Mouse (Mus musculus) heart, embryonic 11.5 days (tissue): ENCODE measurements at regions not wholly inside any gene's neighbourhood (a gene's known extent, or its start where the extent isn't known, plus 50 kb on each side); places are given as distances from the start of the nearest gene placed in this dataset.

Experiments used
- ATAC-seq: fragments of 200-750 bp; cut with Nextera tagmentation; replicated peaks from 2 replicates; pipeline ENCODE4 v1.8.0; 2017; ENCODE audit warnings: moderate library complexity; ENCODE audit not compliant: insufficient number of reproducible peaks, low FRiP score, low TSS enrichment
- H3K27ac ChIP-seq: fragments of 300-500 bp; sonication (generic); 2 replicates; pipeline ENCODE4 v1.5.1; 2014; ENCODE audit warnings: mild to moderate bottlenecking, low read depth, low read length
- H3K27me3 ChIP-seq: fragments of 300-500 bp; sonication (generic); 2 replicates; pipeline ENCODE4 v1.6.1; 2014; ENCODE audit warnings: mild to moderate bottlenecking, low read length, mixed read lengths; ENCODE audit not compliant: control insufficient read depth, insufficient read depth
- H3K36me3 ChIP-seq: fragments of 300-500 bp; sonication (generic); 2 replicates; pipeline ENCODE4 v1.6.1; 2014; ENCODE audit warnings: mild to moderate bottlenecking, low read length, moderate library complexity, mixed read lengths; ENCODE audit not compliant: control insufficient read depth, insufficient read depth
- H3K4me1 ChIP-seq: fragments of 300-500 bp; sonication (generic); 2 replicates; pipeline ENCODE4 v1.6.1; 2014; ENCODE audit warnings: low read length; ENCODE audit not compliant: control insufficient read depth, insufficient read depth
- H3K4me2 ChIP-seq: fragments of 300-500 bp; sonication (generic); 2 replicates; pipeline ENCODE4 v1.6.1; 2014; ENCODE audit warnings: mild to moderate bottlenecking, moderate library complexity
- H3K4me3 ChIP-seq: fragments of 300-500 bp; sonication (generic); 2 replicates; pipeline ENCODE4 v1.5.1; 2014; ENCODE audit warnings: low read depth, low read length
- H3K9ac ChIP-seq: fragments of 300-500 bp; sonication (generic); 2 replicates; pipeline ENCODE4 v1.6.1; 2014; ENCODE audit warnings: mild to moderate bottlenecking, low read depth, low read length, moderate library complexity
- H3K9me3 ChIP-seq: fragments of 300-500 bp; sonication (generic); replicated peaks from 2 replicates; pipeline ENCODE4 v1.6.1; 2016; ENCODE audit warnings: low read length; ENCODE audit not compliant: control insufficient read depth
- WGBS: fragments of 180-500 bp; shearing (Covaris S2); extraction: QIAGEN DNeasy Blood & Tissue Kit; methylation state at CpG from one replicate; pipeline ENCODE4 v1.1.7; 2014; ENCODE audit not compliant: insufficient replicate concordance; 5-methylcytosine and 5-hydroxymethylcytosine counted together

DNA sequence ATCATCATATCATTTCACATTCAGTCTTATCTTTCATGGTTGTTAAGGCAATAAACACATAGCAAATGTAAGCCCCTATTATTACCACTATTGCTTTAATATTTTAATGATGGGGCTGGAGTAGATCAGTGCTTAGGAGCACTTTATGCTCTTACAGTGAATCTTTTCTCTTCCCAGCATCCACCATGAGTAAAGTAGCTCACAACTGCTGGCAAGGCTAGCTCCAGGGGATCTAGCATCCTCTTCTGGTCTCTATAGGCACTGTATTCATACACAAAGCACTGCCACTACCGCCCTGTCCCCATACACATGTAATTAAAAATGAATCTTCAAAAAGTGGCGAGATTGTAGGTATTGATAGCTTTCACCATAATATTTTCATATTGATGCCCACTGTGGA lies 159.6 kb upstream of the Gorab start:
- 78% methylated on average over 2 of the region's 2 CpGs for WGBS
- H3K9me3 ChIP-seq, result no peaks in the 10 kb centered on the region
- ATAC-seq, result no peak
- no peak overlapping the region for H3K9ac ChIP-seq
- H3K27me3 ChIP-seq, result no peaks in the 10 kb centered on the region
- no peak overlapping the region for H3K4me2 ChIP-seq
- H3K4me1 ChIP-seq, result no peaks in the 10 kb centered on the region
- no peak overlapping the region for H3K4me3 ChIP-seq
- no peaks in the 10 kb centered on the region for H3K36me3 ChIP-seq
- no peak overlapping the region for H3K27ac ChIP-seq

DNA sequence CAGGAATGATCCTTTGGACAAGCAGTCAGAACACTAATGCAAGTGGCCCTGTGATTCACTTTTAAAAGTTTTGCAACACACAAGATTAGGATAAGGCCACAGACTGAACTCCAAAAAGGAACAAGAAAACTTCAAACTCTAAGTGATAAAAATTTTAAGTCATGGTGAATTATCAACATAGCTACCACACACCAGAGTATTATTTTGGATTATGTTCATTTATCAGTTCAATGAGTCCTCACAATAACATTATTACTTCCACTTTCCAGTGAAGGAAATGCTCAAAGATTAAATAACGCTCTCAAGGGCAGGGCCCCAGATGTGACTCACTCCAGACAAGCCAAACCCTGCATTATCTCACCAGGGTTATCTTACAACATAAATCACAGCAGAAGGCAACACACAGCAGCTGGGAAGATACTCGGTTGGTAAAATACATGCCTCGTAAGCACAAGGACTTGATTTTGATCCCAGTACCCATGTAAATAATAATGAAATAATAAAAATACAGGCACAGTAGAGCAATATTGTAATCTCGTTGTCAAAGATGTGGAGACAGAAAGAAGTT lies 158.8 kb upstream of the Gorab start:
- WGBS, result 25% methylated on average over 4 of the region's 4 CpGs
- no peak for ATAC-seq
- no peak overlapping the region for H3K27ac ChIP-seq

DNA sequence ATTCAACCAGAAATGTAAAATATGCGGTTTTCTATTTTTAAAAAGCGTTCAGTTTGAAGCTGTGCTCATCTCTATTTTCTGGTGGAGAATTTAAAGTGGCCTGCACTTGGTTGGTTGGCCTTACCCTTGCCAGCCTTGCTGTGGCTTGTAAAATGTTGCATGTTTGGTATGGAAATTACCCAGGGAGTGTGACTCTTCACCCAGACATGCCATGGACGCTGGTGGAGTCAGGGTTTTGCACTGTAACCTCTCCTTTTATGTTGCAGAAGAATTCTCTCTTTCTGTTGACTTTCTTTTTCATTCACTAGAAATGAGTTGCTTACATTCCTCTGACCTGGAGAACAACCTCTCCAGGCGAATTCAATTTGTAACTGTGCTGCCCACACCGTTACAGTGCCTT lies 157.5 kb upstream of the Gorab start:
- no peak for ATAC-seq
- Histone ChIP-seq H3K27me3 (no peaks in the 10 kb centered on the region), H3K4me3 (no peak overlapping the region), H3K9me3 (no peaks in the 10 kb centered on the region), H3K4me1 (no peaks in the 10 kb centered on the region), H3K36me3 (no peaks in the 10 kb centered on the region), H3K27ac (no peak overlapping the region), H3K9ac (no peak overlapping the region), H3K4me2 (no peak overlapping the region)
- WGBS, result 65% methylated on average over 5 of the region's 5 CpGs

More for the DNA sequence above, 158.8 kb upstream of the Gorab start:
- no peak overlapping the region for H3K4me2 ChIP-seq
- H3K27me3 ChIP-seq, result no peaks in the 10 kb centered on the region
- no peak overlapping the region for H3K4me3 ChIP-seq
- no peaks in the 10 kb centered on the region for H3K9me3 ChIP-seq
- no peaks in the 10 kb centered on the region for H3K36me3 ChIP-seq
- no peaks in the 10 kb centered on the region for H3K4me1 ChIP-seq
- no peak overlapping the region for H3K9ac ChIP-seq

DNA sequence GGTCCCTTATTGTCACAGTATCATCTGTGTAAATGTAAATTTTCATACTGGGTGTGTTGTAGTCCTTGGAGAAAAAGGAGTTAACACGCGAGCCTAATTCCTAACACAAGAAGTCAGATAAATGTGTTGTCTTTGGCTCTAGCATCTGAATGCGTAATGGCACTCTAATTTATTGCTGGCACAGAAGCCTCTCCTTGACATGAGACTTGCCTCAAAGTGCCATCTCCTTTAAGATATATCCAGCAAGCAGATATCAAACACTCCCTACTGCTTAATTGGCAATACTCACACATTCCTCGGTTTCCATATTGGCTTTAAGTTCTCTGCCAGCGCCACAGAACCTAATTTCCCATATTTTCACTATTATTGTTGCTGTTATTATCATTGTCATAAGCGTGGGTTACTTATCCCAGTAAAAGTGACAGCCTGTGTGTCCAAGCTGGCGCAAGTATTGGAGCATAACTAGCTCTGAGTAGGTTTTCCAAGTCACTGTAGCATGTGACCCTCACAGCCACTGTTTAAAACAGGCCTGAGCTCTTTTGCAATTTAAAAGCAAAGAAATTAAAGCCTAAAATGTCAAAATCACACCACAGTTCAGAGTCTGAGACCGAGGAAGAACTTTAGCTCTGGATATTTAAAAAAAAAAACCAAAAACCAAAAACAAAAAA lies 156.9 kb upstream of the Gorab start:
- Histone ChIP-seq H3K36me3 (no peaks in the 10 kb centered on the region), H3K4me1 (no peaks in the 10 kb centered on the region), H3K27me3 (no peaks in the 10 kb centered on the region), H3K27ac (no peak overlapping the region), H3K9me3 (no peaks in the 10 kb centered on the region), H3K9ac (no peak overlapping the region), H3K4me2 (no peak overlapping the region), H3K4me3 (no peak overlapping the region)
- ATAC-seq, result no peak
- WGBS, result 74% methylated on average over 8 of the region's 8 CpGs

DNA sequence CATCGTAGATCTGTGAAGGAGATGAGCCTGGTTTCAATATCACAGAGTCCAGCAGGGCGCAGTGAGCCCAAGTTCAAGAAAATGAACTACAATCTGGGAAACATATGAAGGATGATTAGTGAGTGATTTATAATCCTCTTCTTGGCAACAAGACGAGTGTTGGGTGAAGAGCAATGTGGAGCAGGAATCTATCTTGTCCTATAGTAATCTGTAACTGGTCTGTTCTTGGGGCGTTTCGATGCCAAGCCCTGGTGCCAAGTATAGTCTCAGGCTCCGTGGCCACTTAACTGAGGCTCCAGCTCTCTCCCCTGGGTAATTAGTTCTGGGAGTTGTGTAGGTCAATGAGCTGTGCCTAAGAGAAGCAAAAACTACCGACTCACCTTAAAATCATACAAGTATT lies 154.4 kb upstream of the Gorab start:
- no peak overlapping the region for H3K4me3 ChIP-seq
- H3K4me2 ChIP-seq, result no peak overlapping the region
- H3K4me1 ChIP-seq, result no peaks in the 10 kb centered on the region
- H3K27ac ChIP-seq, result no peak overlapping the region
- WGBS, result 81% methylated on average over 7 of the region's 7 CpGs
- no peak for ATAC-seq
- no peaks in the 10 kb centered on the region for H3K36me3 ChIP-seq
- H3K27me3 ChIP-seq, result no peaks in the 10 kb centered on the region
- no peak overlapping the region for H3K9ac ChIP-seq
- H3K9me3 ChIP-seq, result no peaks in the 10 kb centered on the region

DNA sequence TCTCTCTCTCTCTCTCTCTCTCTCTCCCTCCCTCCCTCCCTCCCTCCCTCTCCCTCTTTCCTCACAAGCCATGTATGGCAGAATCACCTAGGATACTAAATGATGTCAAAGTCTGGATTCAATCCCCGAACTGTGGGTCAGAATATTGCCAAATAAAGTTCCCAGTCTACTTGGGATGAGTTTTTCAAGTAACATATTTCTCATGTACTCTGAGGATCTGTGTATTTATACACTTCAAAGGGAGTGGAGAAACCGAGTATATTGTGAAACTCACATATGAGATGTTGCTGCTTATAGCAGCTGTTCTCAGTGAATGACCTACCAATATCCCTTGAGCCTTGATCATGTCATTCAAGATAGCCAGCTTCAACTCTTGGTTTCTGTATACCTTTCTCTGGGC lies 151.7 kb upstream of the Gorab start:
- Histone ChIP-seq H3K27me3 (no peaks in the 10 kb centered on the region), H3K9ac (no peak overlapping the region), H3K9me3 (no peaks in the 10 kb centered on the region), H3K4me1 (no peaks in the 10 kb centered on the region), H3K36me3 (no peaks in the 10 kb centered on the region), H3K4me3 (no peak overlapping the region), H3K4me2 (no peak overlapping the region), H3K27ac (no peak overlapping the region)
- 73% methylated on average over 2 of the region's 2 CpGs for WGBS
- no peak for ATAC-seq

DNA sequence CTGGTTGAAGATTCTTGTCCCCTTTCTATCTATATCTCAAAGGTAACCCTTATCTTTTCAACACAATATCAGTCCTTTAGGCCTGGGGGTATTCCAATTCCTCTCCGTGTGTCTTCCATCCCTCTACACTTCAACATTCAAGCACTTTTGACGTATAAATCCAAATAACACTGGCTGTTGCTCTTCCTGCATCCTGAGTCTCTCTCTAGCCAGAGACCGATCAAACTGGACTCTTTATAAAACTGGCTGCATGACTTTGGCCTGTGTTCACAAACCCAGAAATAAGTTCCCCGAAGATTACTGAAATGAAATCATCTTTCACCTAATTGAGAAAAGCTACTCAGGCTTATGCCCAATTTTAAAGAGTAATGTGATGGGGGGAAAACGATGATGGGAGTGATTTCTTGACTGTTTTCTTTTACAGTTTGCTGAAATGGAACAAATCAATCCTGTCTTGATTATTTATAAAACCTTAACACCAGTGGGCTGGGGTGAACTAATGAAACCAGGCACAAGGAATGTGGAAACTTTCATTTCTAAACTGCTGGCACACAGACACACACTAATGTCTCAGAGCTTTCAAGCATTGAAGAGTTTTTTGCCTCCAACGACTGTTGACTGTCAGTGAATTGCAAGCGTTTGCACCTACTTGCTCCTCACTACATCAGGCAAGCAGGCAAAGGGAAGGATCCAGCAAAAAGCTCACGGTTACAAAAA lies 135.5 kb upstream of the Gorab start:
- no peak overlapping the region for H3K4me3 ChIP-seq
- H3K4me1 ChIP-seq, result no peaks in the 10 kb centered on the region
- no peaks in the 10 kb centered on the region for H3K27me3 ChIP-seq
- H3K36me3 ChIP-seq, result no peaks in the 10 kb centered on the region
- H3K9me3 ChIP-seq, result no peaks in the 10 kb centered on the region
- H3K9ac ChIP-seq, result no peak overlapping the region
- no peak overlapping the region for H3K4me2 ChIP-seq
- H3K27ac ChIP-seq, result no peak overlapping the region
- 71% methylated on average over 8 of the region's 8 CpGs for WGBS
- no peak for ATAC-seq

DNA sequence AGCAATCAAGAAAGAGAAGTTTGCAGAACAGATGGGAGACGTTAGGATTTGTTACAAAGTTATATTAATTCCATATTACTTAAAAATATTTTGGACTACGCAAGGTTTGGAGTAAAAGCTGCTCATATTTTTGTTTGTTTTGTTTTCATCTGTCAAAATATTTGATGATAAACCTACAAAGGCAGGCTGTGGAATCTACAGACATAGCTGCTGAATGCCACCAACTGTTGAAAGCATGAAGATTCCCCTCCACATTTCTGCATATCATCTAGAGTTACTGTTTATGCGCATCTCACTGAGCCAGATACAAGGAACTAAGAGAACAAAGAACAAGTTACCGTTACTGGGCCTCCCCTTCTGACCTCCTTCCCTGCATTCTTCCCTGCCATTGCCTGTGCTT lies 127.1 kb upstream of the Gorab start:
- 76% methylated on average over 4 of the region's 4 CpGs for WGBS
- no peaks in the 10 kb centered on the region for H3K27me3 ChIP-seq
- ATAC-seq, result no peak
- no peak overlapping the region for H3K4me3 ChIP-seq
- no peak overlapping the region for H3K27ac ChIP-seq
- no peaks in the 10 kb centered on the region for H3K4me1 ChIP-seq
- H3K9ac ChIP-seq, result no peak overlapping the region
- H3K36me3 ChIP-seq, result no peaks in the 10 kb centered on the region
- no peak overlapping the region for H3K4me2 ChIP-seq
- no peaks in the 10 kb centered on the region for H3K9me3 ChIP-seq

DNA sequence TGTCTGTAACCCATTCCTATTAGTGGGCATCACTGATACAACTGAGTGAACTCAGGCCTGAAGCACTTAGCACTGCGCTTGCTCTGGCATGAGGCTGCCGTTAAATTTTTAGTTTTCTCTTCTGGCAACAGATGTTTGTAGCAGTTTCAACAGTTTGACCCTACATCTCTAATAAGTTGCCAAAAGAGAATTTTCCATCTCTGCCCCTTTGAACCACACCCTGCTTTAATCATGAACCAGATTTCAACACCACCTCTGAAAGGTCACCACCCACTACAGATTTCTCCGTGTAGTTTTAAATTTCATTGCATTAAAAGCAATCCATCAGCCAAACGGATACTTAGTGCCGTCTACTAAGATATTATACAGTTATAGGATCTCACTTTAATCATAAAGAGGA lies 114.5 kb upstream of the Gorab start:
- H3K27ac ChIP-seq, result no peak overlapping the region
- H3K27me3 ChIP-seq, result no peaks in the 10 kb centered on the region
- H3K4me1 ChIP-seq, result no peaks in the 10 kb centered on the region
- WGBS, result 60% methylated on average over 5 of the region's 5 CpGs
- no peak for ATAC-seq
- H3K9me3 ChIP-seq, result no peaks in the 10 kb centered on the region
- H3K4me3 ChIP-seq, result no peak overlapping the region
- H3K36me3 ChIP-seq, result no peaks in the 10 kb centered on the region
- no peak overlapping the region for H3K4me2 ChIP-seq
- H3K9ac ChIP-seq, result no peak overlapping the region
